Mouse (Mus musculus) heart, embryonic 16.5 days (tissue): Measurements from ENCODE around the gene Lsm3. TPM values are rescaled to one million over a fixed set of nuclear protein-coding genes. Genes with fewer than 3 reads are reported as not detected.

Experiments
- ATAC-seq: fragments of 200-750 bp; cut with Nextera tagmentation; replicated peaks from 2 replicates; pipeline ENCODE4 v1.8.0; 2017; ENCODE audit warnings: moderate number of reproducible peaks; ENCODE audit not compliant: insufficient read depth, low FRiP score; ENCODE audit errors: extremely low read depth
- H3K27ac ChIP-seq: fragments of 300-500 bp; sonication (generic); 2 replicates; pipeline ENCODE4 v1.5.1; 2014; ENCODE audit warnings: mild to moderate bottlenecking, low read length, control low read depth, moderate library complexity
- H3K27me3 ChIP-seq: fragments of 300-500 bp; sonication (generic); 2 replicates; pipeline ENCODE4 v1.6.1; 2014; ENCODE audit warnings: low read length, mixed read lengths; ENCODE audit not compliant: control insufficient read depth, insufficient read depth
- H3K36me3 ChIP-seq: fragments of 300-500 bp; sonication (generic); 2 replicates; pipeline ENCODE4 v1.6.1; 2014; ENCODE audit not compliant: control insufficient read depth, insufficient read depth
- H3K4me1 ChIP-seq: fragments of 300-500 bp; sonication (generic); 2 replicates; pipeline ENCODE4 v1.6.1; 2014; ENCODE audit warnings: low read length, mixed read lengths; ENCODE audit not compliant: control insufficient read depth, insufficient read depth
- H3K4me2 ChIP-seq: fragments of 300-500 bp; sonication (generic); 2 replicates; pipeline ENCODE4 v1.6.1; 2014; ENCODE audit warnings: low read depth, mild to moderate bottlenecking, control low read depth, low read length
- H3K4me3 ChIP-seq: fragments of 300-500 bp; sonication (generic); 2 replicates; pipeline ENCODE4 v1.5.1; 2014; ENCODE audit warnings: mild to moderate bottlenecking, control low read depth, low read length
- H3K9ac ChIP-seq: fragments of 300-500 bp; sonication (generic); 2 replicates; pipeline ENCODE4 v1.6.1; 2014; ENCODE audit warnings: low read length, control low read depth
- H3K9me3 ChIP-seq: fragments of 300-500 bp; sonication (generic); replicated peaks from 2 replicates; pipeline ENCODE4 v1.6.1; 2016; ENCODE audit warnings: low read length; ENCODE audit not compliant: control insufficient read depth
- WGBS: fragments of 180-500 bp; shearing (Covaris S2); extraction: QIAGEN DNeasy Blood & Tissue Kit; methylation state at CpG from one replicate; pipeline ENCODE4 v1.1.7; 2014; 5-methylcytosine and 5-hydroxymethylcytosine counted together
- polyA plus RNA-seq: library from polyadenylated mRNA; unstranded; fragments of >200 nt; fragmentation: Nextera tagmentation; extraction: Ambion mirVana; gene quantifications from 2 replicates; pipeline ENCODE4 v1.2.1, GENCODE M21; 2015

The Lsm3 gene
- polyA plus RNA-seq, 1 experiment from 2014 or later = 183 TPM

GRCm38 (mm10) chr6:91476541-91476940 is 39.2 kb upstream of the Lsm3 start:
- Histone ChIP-seq H3K36me3 (peaks cover 31% of the 10 kb centered on the region), H3K9ac (no peak overlapping the region), H3K4me1 (peaks cover 18% of the 10 kb centered on the region), H3K4me2 (no peak overlapping the region), H3K27ac (no peak overlapping the region), H3K9me3 (no peaks in the 10 kb centered on the region), H3K4me3 (no peak overlapping the region), H3K27me3 (no peaks in the 10 kb centered on the region)
- WGBS = 87% methylated on average over 2 of the region's 2 CpGs
- ATAC-seq = no peak

GRCm38 (mm10) chr6:91483371-91483770 is 32.4 kb upstream of the Lsm3 start:
- Histone ChIP-seq H3K9ac (no peak overlapping the region), H3K4me2 (no peak overlapping the region), H3K4me3 (no peak overlapping the region), H3K36me3 (peaks cover 64% of the 10 kb centered on the region), H3K9me3 (no peaks in the 10 kb centered on the region), H3K4me1 (no peaks in the 10 kb centered on the region), H3K27ac (no peak overlapping the region), H3K27me3 (no peaks in the 10 kb centered on the region)
- 85% methylated on average over 2 of the region's 2 CpGs for WGBS
- ATAC-seq = no peak

GRCm38 (mm10) chr6:91486736-91487453 is 28.8 kb upstream of the Lsm3 start:
- no peak for ATAC-seq
- H3K27ac ChIP-seq = no peak overlapping the region
- no peaks in the 10 kb centered on the region for H3K9me3 ChIP-seq
- 0 out of 2 replicates have a peak, but pooled peaks cover 3% of the 10 kb centered on the region for H3K4me1 ChIP-seq
- H3K27me3 ChIP-seq = no peaks in the 10 kb centered on the region
- H3K9ac ChIP-seq = no peak overlapping the region
- 86% methylated on average over 15 of the region's 15 CpGs for WGBS
- H3K4me3 ChIP-seq = no peak overlapping the region
- no peak overlapping the region for H3K4me2 ChIP-seq
- peaks cover 55% of the 10 kb centered on the region for H3K36me3 ChIP-seq

GRCm38 (mm10) chr6:91488496-91489212 is 27.1 kb upstream of the Lsm3 start:
- Histone ChIP-seq H3K4me1 (0 out of 2 replicates have a peak, but pooled peaks cover 3% of the 10 kb centered on the region), H3K9ac (no peak overlapping the region), H3K4me3 (no peak overlapping the region), H3K4me2 (no peak overlapping the region), H3K27me3 (no peaks in the 10 kb centered on the region), H3K27ac (no peak overlapping the region; the same call in 1 of the 2 replicates), H3K36me3 (peaks cover 52% of the 10 kb centered on the region), H3K9me3 (no peaks in the 10 kb centered on the region)
- WGBS = 54% methylated on average over 9 of the region's 9 CpGs
- ATAC-seq = peak; percentile 52; the same call in 1 of the 2 replicates

GRCm38 (mm10) chr6:91489872-91490271 is 25.9 kb upstream of the Lsm3 start:
- ATAC-seq = no peak
- H3K4me2 ChIP-seq = no peak overlapping the region
- H3K27ac ChIP-seq = no peak overlapping the region
- 0 out of 2 replicates have a peak, but pooled peaks cover 3% of the 10 kb centered on the region for H3K4me1 ChIP-seq
- WGBS = 81% methylated on average over 10 of the region's 10 CpGs
- no peak overlapping the region for H3K9ac ChIP-seq
- no peaks in the 10 kb centered on the region for H3K27me3 ChIP-seq
- no peaks in the 10 kb centered on the region for H3K9me3 ChIP-seq
- H3K36me3 ChIP-seq = peaks cover 53% of the 10 kb centered on the region
- H3K4me3 ChIP-seq = no peak overlapping the region

GRCm38 (mm10) chr6:91491004-91491403 is 24.7 kb upstream of the Lsm3 start:
- H3K36me3 ChIP-seq = peaks cover 43% of the 10 kb centered on the region
- 70% methylated on average over 6 of the region's 6 CpGs for WGBS
- no peak overlapping the region for H3K27ac ChIP-seq
- no peak overlapping the region for H3K4me3 ChIP-seq
- H3K27me3 ChIP-seq = no peaks in the 10 kb centered on the region
- no peaks in the 10 kb centered on the region for H3K9me3 ChIP-seq
- no peak overlapping the region for H3K9ac ChIP-seq
- ATAC-seq = no peak
- 0 out of 2 replicates have a peak, but pooled peaks cover 3% of the 10 kb centered on the region for H3K4me1 ChIP-seq
- H3K4me2 ChIP-seq = no peak overlapping the region

GRCm38 (mm10) chr6:91493053-91493452 is 22.7 kb upstream of the Lsm3 start:
- 84% methylated on average over 10 of the region's 10 CpGs for WGBS
- no peak for ATAC-seq
- Histone ChIP-seq H3K9me3 (no peaks in the 10 kb centered on the region), H3K36me3 (peaks cover 39% of the 10 kb centered on the region), H3K9ac (no peak overlapping the region), H3K4me1 (0 out of 2 replicates have a peak, but pooled peaks cover 3% of the 10 kb centered on the region), H3K27ac (no peak overlapping the region), H3K4me2 (no peak overlapping the region), H3K27me3 (no peaks in the 10 kb centered on the region), H3K4me3 (no peak overlapping the region)

GRCm38 (mm10) chr6:91494526-91494925 is 21.2 kb upstream of the Lsm3 start:
- Histone ChIP-seq H3K27me3 (no peaks in the 10 kb centered on the region), H3K27ac (no peak overlapping the region), H3K9ac (no peak overlapping the region), H3K36me3 (peaks cover 48% of the 10 kb centered on the region), H3K9me3 (no peaks in the 10 kb centered on the region), H3K4me1 (no peaks in the 10 kb centered on the region), H3K4me2 (no peak overlapping the region), H3K4me3 (no peak overlapping the region)
- WGBS = 78% methylated on average over 8 of the region's 8 CpGs
- no peak for ATAC-seq

GRCm38 (mm10) chr6:91503302-91503701 is 12.4 kb upstream of the Lsm3 start:
- Histone ChIP-seq H3K4me2 (no peak overlapping the region), H3K9ac (no peak overlapping the region), H3K4me3 (no peak overlapping the region), H3K27me3 (no peaks in the 10 kb centered on the region), H3K27ac (no peak overlapping the region), H3K4me1 (no peaks in the 10 kb centered on the region), H3K9me3 (0 out of 2 replicates have a peak, but pooled peaks cover 3% of the 10 kb centered on the region), H3K36me3 (peaks cover 69% of the 10 kb centered on the region)
- no peak for ATAC-seq
- 76% methylated on average over 1 of the region's 1 CpGs for WGBS
